Mouse (Mus musculus) MEL (cell line): ENCODE results near the gene Pacsin2.

Source experiments
- CTCF ChIP-seq, 3 experiments: IDR thresholded peaks in 2 of 3; conservative IDR thresholded peaks in 1 of 3; 2 replicates each; pipeline ENCODE4 v1.5.1; 2011 to 2012; ENCODE audit warnings: low read length in 3 of 3, low read depth in 2 of 3, mild to moderate bottlenecking in 2 of 3, improper control_type of control experiment in 1 of 3, inconsistent platforms in 1 of 3, mixed read lengths in 1 of 3, moderate library complexity in 1 of 3; ENCODE audit not compliant: control insufficient read depth in 1 of 3, insufficient read depth in 1 of 3, poor library complexity in 1 of 3, severe bottlenecking in 1 of 3
- JUND ChIP-seq: IDR thresholded peaks from 2 replicates; pipeline ENCODE4 v1.6.1; 2011; ENCODE audit warnings: low read depth, mild to moderate bottlenecking, improper control_type of control experiment, low read length
- KAT2A ChIP-seq: conservative IDR thresholded peaks from 2 replicates; pipeline ENCODE4 v1.6.1; 2012; ENCODE audit warnings: low read depth, low read length, improper control_type of control experiment, inconsistent platforms

DNA sequence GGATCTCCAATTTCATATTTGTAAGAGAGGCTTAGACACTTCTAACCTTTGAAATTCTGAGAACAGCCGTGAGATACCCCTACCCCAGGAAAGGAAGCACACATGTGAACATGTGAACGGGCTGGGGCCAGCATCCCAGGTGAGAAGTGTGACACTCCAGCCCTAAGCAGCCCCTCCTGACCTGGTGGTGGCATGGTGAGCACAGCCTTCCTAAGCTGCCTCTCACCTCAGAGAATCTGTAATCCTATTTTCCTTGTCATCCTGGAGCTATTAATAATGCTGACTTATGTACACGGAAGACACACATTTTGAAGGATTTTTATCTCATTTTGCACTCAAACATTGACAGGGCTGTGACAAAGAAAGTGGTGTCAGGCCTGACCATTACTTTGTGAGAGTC, 3.5 kb downstream of the Pacsin2 start:
- no peak for TF ChIP-seq JUND
- no peak for TF ChIP-seq CTCF (IDR thresholded peaks at IDR 0.05 in 2 of 3, conservative IDR thresholded peaks at IDR 0.05 in 1 of 3; ENCODE audit: control insufficient read depth in 1 of 3, insufficient read depth in 1 of 3, low read depth in 2 of 3, low read length in 3 of 3, poor library complexity in 1 of 3, severe bottlenecking in 1 of 3)
- TF ChIP-seq KAT2A, result no peak
